Mouse (Mus musculus) large intestine, adult 2 months (tissue): ENCODE data around the gene P3h1. TPM values are rescaled to one million over a fixed set of nuclear protein-coding genes. Genes with fewer than 3 reads are reported as not detected.

Experiments
- DNase-seq: peaks from one replicate; pipeline ENCODE4 v3.0.0-alpha.2; 2012; ENCODE audit warnings: low read depth, low spot score
- WGBS: fragments of 180-500 bp; shearing (Covaris S2); methylation state at CpG from one replicate; pipeline ENCODE4 v1.1.7; 2018; 5-methylcytosine and 5-hydroxymethylcytosine counted together
- polyA plus RNA-seq: library from polyadenylated mRNA; depleted of rRNA; stranded (reverse); fragments of >200 nt; gene quantifications from 2 replicates; pipeline ENCODE4 v1.2.3, GENCODE M21; 2012; rRNA removed

P3h1 gene
- polyA plus RNA-seq, result 5.0 and 5.6 TPM in 2 replicates

- under 1% methylated on average over 71 of the region's 71 CpGs for WGBS
- peak; percentile 99 for DNase-seq
Observed at GRCm38 (mm10) chr4:119232410-119233255, at the start of gene P3h1, which contains the start of gene AU022252. Gene P3h1 (plus strand): TSS chr4:119232915. Gene AU022252 (minus strand): TSS chr4:119232712.

GRCm38 (mm10) chr4:119183525-119183924 lies 49.2 kb upstream of the P3h1 start:
- DNase-seq, result no peak
- WGBS, result 46% methylated on average over 1 of the region's 1 CpGs

GRCm38 (mm10) chr4:119185771-119186170 lies 46.9 kb upstream of the P3h1 start:
- WGBS, result 79% methylated on average over 4 of the region's 4 CpGs
- DNase-seq, result no peak

- WGBS, result 37% methylated on average over 11 of the region's 11 CpGs
- no peak for DNase-seq
Observed at GRCm38 (mm10) chr4:119188060-119188785, 44.5 kb upstream of the P3h1 start.

- no peak for DNase-seq
- WGBS, result 87% methylated on average over 6 of the region's 6 CpGs
Observed at GRCm38 (mm10) chr4:119189392-119189791, 43.3 kb upstream of the P3h1 start.

- 63% methylated on average over 6 of the region's 6 CpGs for WGBS
Observed at GRCm38 (mm10) chr4:119189864-119190263, 42.9 kb upstream of the P3h1 start, which contains the start of gene Ermap. Gene Ermap (minus strand): TSS chr4:119190011.

GRCm38 (mm10) chr4:119190618-119191017 lies 42.1 kb upstream of the P3h1 start:
- WGBS, result 72% methylated on average over 8 of the region's 8 CpGs
- DNase-seq, result no peak

More at GRCm38 (mm10) chr4:119189864-119190263, 42.9 kb upstream of the P3h1 start, which contains the start of gene Ermap:
- DNase-seq, result no peak

GRCm38 (mm10) chr4:119191273-119191672 lies 41.4 kb upstream of the P3h1 start:
- DNase-seq, result no peak
- 25% methylated on average over 3 of the region's 3 CpGs for WGBS

- DNase-seq, result no peak
- WGBS, result 89% methylated on average over 4 of the region's 4 CpGs
Observed at GRCm38 (mm10) chr4:119192757-119193156, 40.0 kb upstream of the P3h1 start.

GRCm38 (mm10) chr4:119194909-119195581 lies 37.7 kb upstream of the P3h1 start, which contains the start of gene Svbp:
Gene Svbp (plus strand): TSS chr4:119195306.
- 2% methylated on average over 42 of the region's 47 CpGs for WGBS

GRCm38 (mm10) chr4:119195582-119196320 lies 37.0 kb upstream of the P3h1 start:
- 15% methylated on average over 18 of the region's 18 CpGs for WGBS
- DNase-seq, result no peak

More at GRCm38 (mm10) chr4:119194909-119195581, 37.7 kb upstream of the P3h1 start, which contains the start of gene Svbp:
- DNase-seq, result peak; percentile 57

- DNase-seq, result no peak
- 83% methylated on average over 6 of the region's 6 CpGs for WGBS
Observed at GRCm38 (mm10) chr4:119198105-119198504, 34.6 kb upstream of the P3h1 start.

- WGBS, result 19% methylated on average over 8 of the region's 8 CpGs
- DNase-seq, result no peak
Observed at GRCm38 (mm10) chr4:119204672-119205071, 28.0 kb upstream of the P3h1 start.

GRCm38 (mm10) chr4:119216667-119217066 lies 16.0 kb upstream of the P3h1 start:
- DNase-seq, result no peak
- 61% methylated on average over 8 of the region's 8 CpGs for WGBS

- no peak for DNase-seq
- 21% methylated on average over 11 of the region's 11 CpGs for WGBS
Observed at GRCm38 (mm10) chr4:119218169-119218568, 14.5 kb upstream of the P3h1 start, which contains the start of gene Tmem269. Gene Tmem269 (minus strand): TSS chr4:119218217.

GRCm38 (mm10) chr4:119223696-119224095 lies 9.0 kb upstream of the P3h1 start:
- DNase-seq, result no peak
- 62% methylated on average over 1 of the region's 1 CpGs for WGBS

- WGBS, result 94% methylated on average over 3 of the region's 3 CpGs
- no peak for DNase-seq
Observed at GRCm38 (mm10) chr4:119224534-119224933, 8.2 kb upstream of the P3h1 start.

- DNase-seq, result no peak
- 93% methylated on average over 9 of the region's 9 CpGs for WGBS
Observed at GRCm38 (mm10) chr4:119225719-119226118, 7.0 kb upstream of the P3h1 start.

- 78% methylated on average over 11 of the region's 11 CpGs for WGBS
- no peak for DNase-seq
Observed at GRCm38 (mm10) chr4:119226751-119227150, 6.0 kb upstream of the P3h1 start.
